Mouse (Mus musculus): ENCODE measurements around the gene Prkca.

The Prkca gene

GRCm38 (mm10) chr11:108299913-108300312 is 43.8 kb downstream of the Prkca start:
- in situ Hi-C loops (cut with MboI, MseI), result no loop called here

DNA sequence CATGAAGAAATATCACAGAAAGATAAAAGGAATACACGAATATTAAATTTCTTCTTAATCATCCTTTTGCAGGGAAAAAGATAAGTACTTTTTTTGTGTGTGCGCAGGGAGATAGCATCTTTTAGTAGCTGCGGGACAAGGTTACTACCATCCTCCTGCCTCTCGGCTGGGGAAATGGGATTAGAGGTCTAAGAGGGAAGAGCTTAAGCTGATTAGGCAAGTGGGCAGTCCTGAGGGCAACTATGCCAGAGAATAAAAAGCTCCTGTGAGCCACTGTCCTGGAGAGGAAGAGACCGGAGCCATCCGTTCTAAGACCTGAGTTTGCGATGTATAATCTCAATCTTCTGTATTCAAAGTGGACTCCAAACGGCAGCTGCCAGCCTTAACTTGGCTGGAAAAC is 45.8 kb downstream of the Prkca start:
- in situ Hi-C loops (cut with MboI, MseI), result no loop called here

- in situ Hi-C loops (cut with MboI, MseI), result no loop called here
Measured at GRCm38 (mm10) chr11:108295373-108295772, 48.4 kb downstream of the Prkca start.

GRCm38 (mm10) chr11:108294305-108294813 is 49.4 kb downstream of the Prkca start:
- in situ Hi-C loops (cut with MboI, MseI), result no loop called here

GRCm38 (mm10) chr11:108293843-108294242 is 49.9 kb downstream of the Prkca start:
- in situ Hi-C loops (cut with MboI, MseI), result no loop called here

- in situ Hi-C loops (cut with MboI, MseI), result no loop called here
Measured at GRCm38 (mm10) chr11:108289192-108289591, 54.5 kb downstream of the Prkca start.

DNA sequence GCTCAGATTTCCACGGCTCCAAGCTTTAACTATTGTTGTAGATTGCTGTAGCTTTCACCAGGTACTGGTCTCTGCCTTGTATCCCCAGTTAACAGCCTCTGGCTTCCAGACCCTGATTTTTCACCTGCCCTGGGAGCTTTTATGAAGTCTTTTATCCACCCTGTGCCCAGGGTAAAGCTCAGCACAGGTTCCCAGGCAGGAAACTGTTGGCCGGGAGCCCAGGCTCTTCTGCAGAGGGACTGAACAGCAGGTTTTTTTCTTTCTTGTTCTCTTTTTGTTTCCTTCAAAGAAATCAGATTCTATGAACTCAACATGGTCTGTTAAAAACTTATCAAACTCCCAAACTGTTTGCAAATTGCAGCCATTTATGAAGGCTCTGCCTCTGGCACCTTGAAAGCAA is 56.4 kb downstream of the Prkca start:
- in situ Hi-C loops (cut with MboI, MseI), result no loop called here

DNA sequence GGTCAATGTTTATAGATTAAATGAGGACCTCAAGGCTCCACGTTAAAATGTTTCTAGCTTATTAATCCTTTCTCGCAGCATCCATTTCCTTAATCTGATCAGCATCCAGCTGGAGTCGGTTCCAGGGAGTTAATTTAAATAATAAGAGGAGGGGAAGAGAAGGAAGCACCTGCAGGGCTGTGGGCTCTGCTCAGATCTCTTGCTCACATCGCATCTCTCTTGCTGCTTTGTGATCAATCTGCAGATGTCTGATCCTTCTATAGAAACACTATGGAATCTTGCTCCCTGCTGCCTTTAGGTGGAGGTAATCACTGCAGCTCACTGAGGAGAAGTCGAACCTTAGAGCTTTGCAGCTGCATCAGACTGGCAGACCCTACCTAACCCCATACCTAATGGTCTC is 58.7 kb downstream of the Prkca start:
- in situ Hi-C loops (cut with MboI, MseI), result no loop called here

DNA sequence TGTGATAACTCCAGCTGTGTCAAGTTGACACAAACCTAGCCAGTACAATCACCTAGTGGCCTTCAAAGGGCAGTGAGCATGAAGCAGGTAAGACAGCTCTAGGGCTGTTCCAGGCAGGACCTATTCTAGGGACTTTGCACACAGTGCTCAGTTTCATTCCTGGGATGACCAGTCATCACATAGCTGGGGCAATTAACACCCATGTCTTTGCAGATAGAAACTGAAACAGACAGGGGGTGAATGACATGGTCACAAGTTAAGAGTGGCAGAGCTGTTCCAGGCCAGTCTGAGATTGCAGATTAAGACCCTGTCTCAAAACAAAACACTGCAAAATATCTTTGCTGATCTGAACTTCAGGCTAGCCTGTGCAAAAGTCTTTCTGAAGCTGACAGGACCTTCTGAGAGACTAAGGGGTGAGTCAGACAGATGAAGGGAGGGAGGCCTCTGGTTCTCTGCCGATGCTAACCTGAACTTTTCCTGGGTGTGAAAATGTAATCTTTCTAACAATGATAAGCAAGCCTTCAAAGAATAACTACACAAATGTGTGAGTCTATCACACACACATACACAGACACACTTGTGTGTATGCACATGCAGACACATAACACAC is 60.8 kb downstream of the Prkca start:
- in situ Hi-C loops (cut with MboI, MseI), result loop anchor here (5.0 kb wide), 1 partner anchor 76 kb away; no protein-coding TSS in a partner anchor

DNA sequence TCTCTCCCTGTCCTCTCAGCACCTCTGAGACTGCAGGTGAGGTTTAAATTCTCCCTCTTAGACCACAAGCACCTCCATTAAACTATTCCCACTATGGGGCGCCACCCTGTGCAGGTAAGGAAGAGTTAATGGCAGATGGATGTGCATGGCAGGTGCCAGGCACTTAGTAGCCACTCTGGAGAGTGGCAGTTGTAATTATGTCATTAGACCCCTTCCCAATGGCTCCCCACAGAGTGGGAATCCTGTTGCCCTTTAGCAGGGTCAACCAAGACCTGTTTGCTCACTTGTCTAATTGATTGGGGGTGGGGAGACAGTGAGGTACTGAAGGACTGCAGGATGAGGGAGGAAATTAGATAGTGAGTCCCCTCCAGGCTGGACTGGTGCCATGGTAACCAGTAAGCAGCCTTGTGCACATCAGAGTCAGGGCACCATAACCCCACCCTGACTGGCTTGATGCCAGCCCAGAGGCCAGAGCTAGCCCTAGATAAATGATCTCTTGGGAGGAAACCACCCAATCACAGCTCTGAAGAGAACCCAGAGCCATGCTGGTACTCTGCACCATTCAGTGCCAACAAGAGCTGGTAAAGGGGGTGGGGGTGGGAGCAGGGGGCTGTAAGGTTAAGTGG is 63.9 kb downstream of the Prkca start:
- in situ Hi-C loops (cut with MboI, MseI), result loop anchor here (5.0 kb wide), 1 partner anchor 73 kb away; no protein-coding TSS in a partner anchor

DNA sequence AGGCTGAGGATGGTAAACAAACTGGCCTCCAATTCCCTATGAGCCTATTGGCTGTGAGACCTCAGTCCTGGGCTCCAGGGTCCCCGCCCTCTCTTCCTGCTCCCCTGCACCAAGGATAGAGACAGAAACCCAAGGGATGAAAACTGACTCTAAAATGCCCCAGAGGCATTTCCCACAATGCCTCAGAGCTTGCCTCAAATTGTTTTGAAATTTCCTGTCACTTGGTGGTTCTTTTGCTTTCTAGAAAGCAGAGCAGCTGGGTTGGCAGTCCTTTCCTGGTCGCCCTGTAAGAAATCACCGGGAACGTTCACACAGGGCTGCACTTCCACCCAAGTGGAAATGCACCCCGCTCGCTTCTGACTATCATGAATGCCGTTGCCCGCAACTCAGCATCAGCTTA is 66.6 kb downstream of the Prkca start:
- in situ Hi-C loops (cut with MboI, MseI), result no loop called here

DNA sequence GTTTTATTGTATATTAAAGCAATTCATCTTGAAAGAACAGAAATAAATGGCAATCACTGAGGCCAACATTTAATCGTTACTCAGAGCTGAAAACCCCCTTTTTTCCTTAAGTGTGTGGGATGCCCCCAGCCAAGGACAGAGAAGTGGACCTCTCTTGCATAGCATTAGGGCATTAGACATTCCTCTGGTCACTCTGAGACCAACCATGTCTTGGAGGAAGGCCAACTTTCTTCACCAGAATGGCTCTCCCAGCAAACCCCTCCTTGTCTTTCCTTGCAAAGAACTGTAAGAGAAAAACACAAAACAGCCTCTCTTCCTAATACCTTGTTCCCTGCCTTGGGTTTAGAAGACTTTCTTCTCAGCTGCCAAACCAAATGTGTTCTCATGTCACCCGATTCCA is 67.6 kb downstream of the Prkca start:
- in situ Hi-C loops (cut with MboI, MseI), result no loop called here

- in situ Hi-C loops (cut with MboI, MseI), result loop anchor here (5.0 kb wide), 1 partner anchor 68 kb away; the partner anchor contains the start of genes Apoh and Prkca
Measured at GRCm38 (mm10) chr11:108274046-108274445, 69.7 kb downstream of the Prkca start.

- in situ Hi-C loops (cut with MboI, MseI), result loop anchor here (5.0 kb wide), 1 partner anchor 69 kb away; the partner anchor contains the start of genes Apoh and Prkca
Measured at GRCm38 (mm10) chr11:108273415-108273965, 70.2 kb downstream of the Prkca start.

DNA sequence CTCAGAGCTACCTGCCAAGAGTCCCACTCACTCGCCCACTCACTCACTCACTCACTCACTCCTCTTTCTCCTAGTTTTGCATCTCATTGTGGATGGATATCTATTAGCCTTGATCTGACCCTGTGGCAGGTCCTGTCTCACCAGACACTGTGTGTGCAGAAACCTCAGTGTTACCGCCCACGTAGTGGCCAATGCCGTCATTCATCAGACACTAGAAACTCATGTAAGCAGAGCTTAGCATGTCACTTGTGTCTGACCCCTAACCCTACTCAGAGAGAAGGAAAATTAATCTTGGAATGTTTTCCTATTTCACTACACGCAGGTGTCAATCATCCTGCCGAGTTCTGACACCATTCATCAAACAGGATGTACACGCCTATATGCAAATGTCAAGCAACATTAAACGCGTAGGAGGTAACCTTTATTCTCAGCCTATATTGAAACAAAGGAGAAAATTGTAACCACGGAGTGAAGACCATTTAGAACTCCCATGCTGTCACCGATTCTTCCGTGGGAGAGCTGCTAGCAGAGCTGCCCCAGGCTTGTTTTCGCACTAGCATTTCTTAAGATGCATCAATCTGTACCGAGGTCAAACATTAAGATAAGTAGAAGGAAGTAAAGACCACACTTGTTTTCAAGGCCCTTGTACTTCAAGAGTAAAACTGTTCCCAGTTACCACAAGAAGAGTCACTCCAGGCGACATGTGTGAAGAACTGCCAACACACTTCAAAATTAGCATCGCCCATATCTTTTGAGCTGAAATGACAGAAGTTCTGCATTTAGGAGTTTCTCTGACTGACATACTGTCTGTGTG is 70.9 kb downstream of the Prkca start:
- in situ Hi-C loops (cut with MboI, MseI), result loop anchor here (5.0 kb wide), 1 partner anchor 69 kb away; the partner anchor contains the start of genes Apoh and Prkca

DNA sequence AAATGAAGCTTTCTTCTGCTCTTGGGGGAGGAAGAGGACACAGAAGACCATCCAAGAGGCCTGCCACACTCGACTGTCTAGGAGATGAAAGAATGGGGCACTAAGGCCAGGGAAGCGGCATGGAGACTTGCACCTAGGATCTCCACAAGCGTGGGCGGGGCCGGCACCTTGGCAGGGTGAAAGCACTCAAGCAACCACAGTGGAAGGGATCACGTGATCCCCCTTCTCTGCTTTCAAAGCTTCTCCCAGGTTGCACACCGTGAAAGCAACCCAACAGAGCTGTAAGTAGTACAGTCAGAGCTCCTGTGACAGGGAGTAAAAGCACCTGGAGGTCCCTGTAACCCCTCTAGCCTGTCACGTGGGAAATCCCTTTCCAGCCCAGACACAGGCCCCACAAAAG is 72.4 kb downstream of the Prkca start:
- in situ Hi-C loops (cut with MboI, MseI), result loop anchor here (5.0 kb wide), 1 partner anchor 71 kb away; the partner anchor contains the start of genes Apoh and Prkca

DNA sequence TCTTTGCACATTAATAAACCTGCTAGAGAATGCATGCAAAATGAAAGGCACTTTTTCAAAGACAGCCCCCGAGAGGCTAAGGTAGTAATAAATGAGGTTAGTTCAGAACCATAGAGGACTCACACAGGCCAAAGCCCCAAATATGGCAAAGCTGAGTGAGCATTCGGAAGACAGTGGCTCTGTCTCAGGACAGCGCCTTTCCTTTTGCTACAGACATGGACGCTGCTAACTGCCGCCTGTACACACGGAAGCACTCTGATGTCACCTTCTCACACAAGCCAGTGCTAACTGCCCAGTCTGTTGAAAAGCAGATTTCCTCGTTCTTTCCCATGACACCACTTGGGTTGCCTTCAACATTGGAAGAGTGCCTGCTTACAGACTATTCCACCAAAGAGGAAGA is 74.2 kb downstream of the Prkca start:
- in situ Hi-C loops (cut with MboI, MseI), result loop anchor here (5.0 kb wide), 1 partner anchor 47 kb away; no protein-coding TSS in a partner anchor

- in situ Hi-C loops (cut with MboI, MseI), result loop anchor here (5.0 kb wide), 1 partner anchor 46 kb away; no protein-coding TSS in a partner anchor
Measured at GRCm38 (mm10) chr11:108268421-108269322, 75.1 kb downstream of the Prkca start.

- in situ Hi-C loops (cut with MboI, MseI), result loop anchor here (5.0 kb wide), 1 partner anchor 46 kb away; no protein-coding TSS in a partner anchor
Measured at GRCm38 (mm10) chr11:108267825-108268224, 75.9 kb downstream of the Prkca start.

- in situ Hi-C loops (cut with MboI, MseI), result loop anchor here (5.0 kb wide), 1 partner anchor 45 kb away; no protein-coding TSS in a partner anchor
Measured at GRCm38 (mm10) chr11:108267066-108267465, 76.7 kb downstream of the Prkca start.
